Mouse (Mus musculus): ENCODE results near the gene Trim34a.
"Not testable (repeated sequence)": the region's sequence is repeated elsewhere in the genome, so short reads cannot be mapped to it uniquely, and the experiment has no call there.

Trim34a gene

GRCm38 (mm10) chr7:104244287-104245181, at the start of gene Trim34a:
Gene Trim34a (plus strand): TSS chr7:104244457.
- peak; percentile 71 for DNase-seq

- no peak for DNase-seq
Observed at GRCm38 (mm10) chr7:104195885-104196284, 48.4 kb upstream of the Trim34a start, which contains the start of gene Olfr649. Gene Olfr649 (minus strand): TSS chr7:104195985.

DNA sequence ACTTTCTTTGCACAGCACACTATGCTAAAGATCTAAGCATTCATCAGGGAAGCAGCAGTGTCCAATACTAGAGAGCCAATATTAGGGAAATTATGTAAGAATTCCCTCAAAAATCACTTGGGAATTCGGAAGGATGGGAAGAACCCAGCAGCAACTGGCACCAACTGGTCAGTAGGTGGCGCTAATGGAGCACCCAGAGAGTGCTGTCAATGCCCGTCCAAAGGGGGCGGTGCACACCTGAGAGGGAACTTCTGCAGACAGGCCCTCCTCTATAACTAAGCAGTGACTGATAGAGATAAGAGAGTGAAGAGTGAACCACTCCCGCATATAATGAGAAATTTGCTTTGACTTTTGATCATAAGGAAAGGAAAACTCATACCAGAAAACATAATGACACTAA, 44.4 kb upstream of the Trim34a start:
- DNase-seq, result peak; percentile 67

DNA sequence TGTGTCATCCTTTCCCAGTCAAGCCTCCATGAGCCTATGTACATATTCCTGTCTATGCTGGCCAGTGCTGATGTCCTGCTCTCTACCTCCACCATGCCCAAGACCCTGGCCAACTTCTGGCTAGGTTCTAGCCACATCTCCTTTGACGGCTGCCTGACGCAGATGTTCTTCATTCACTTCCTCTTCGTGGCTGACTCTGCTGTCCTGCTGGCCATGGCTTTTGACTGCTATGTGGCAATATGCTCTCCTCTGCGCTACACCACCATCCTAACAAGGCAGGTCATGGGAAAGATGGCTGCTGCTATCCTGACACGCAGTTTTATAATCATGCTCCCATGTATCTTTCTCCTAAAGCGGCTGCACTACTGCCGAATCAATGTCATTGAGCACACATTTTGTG, 38.1 kb upstream of the Trim34a start:
- DNase-seq, result no peak

DNA sequence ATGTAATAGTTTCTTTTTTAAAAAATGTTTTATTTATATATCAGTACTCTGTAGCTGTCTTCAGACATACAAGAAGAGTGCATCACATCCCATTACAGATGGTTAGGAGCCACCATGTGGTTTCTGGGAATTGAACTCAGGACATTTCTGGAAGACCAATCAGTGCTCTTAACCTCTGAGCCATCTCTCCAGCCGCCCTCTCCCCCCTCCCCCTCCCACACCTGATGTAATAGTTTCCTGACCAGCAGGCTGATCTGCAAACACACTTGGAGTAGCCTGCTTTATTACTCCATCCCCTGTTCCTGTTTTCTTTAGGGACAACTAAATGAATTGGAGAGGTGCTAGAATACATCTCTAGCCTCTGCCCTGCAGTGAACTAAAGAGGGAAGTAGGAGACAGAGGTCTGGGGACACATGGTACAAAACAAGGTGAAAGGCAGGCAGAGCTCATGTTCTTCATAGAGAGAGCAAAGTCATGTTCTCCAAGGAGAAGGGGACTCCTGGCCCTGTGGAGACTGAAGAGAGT, 28.2 kb upstream of the Trim34a start:
- DNase-seq, result no peak

- DNase-seq, result no peak
Observed at GRCm38 (mm10) chr7:104217881-104218280, 26.4 kb upstream of the Trim34a start.

DNA sequence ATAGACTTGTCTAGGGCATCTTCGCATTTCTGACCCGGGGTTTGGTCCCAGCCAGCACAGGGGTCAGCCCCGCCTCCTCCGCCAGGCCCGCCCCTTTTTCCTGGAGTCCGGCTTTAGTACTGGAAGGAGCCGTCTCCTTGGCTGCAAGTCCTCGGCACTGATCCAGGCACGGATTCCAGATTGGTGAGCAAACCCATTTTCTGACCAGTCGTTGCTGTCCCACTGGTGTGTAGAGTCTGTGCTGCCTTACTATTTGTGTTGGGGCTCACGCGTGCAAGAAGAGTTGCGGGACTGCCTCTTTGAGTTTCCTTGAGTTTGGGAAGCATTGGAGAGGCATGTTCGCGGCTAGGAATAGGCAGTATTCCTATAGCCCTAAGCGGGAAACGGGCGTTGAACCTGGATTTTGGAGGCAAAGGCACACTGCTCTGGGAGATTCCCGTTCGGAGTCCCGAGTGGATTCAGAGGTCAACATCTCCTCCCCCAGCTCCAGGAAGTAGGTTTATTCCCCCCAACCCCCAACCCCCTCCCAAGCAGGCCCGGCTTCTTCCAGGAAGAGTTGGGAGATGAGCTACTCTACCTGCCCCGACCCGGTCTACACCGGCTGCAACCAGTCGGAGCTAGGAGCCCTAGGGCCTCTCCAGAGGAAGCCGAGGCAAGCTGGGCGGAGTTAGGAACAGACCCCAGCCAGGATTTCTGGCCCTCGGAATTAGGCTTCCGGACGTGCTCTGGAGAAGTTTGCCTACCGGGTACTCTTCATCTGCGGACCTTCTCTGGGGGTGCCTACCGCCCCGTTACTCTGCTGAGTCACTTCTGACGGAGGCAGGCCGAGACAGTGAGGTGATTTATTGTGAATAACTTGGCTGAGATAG, 25.3 kb upstream of the Trim34a start, which contains the start of gene Trim6:
TSS of gene Trim6 (plus strand) at position 93 of the 869 bp plus-strand sequence.
- no peak for DNase-seq

GRCm38 (mm10) chr7:104231203-104231602, 13.1 kb upstream of the Trim34a start:
- peak; percentile 48 for DNase-seq

- no peak for DNase-seq
Observed at GRCm38 (mm10) chr7:104240857-104241256, 3.4 kb upstream of the Trim34a start.

GRCm38 (mm10) chr7:104243616-104244015, 641 bp upstream of the Trim34a start:
- no peak for DNase-seq

DNA sequence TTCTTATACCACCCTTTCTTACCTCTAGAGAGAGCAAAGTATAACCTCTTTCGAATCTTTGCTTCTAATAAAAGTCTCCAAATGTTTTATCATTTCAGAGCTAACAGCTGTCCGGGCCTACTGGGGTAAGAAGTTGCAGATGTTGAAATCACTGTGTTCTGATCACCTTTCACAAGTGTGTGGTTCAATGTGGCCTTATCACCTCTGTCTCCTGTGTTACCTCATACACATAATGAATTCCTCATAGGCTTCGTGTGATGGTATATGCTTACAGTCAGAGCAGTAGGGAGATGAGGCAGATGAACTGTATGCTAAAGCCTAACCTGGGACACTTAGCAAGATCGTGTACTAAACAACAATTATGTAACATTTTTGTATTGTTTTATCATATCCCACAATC, 16.1 kb downstream of the Trim34a start:
- not testable (repeated sequence) for DNase-seq

- not testable (repeated sequence) for DNase-seq
Observed at GRCm38 (mm10) chr7:104265335-104265734, 21.1 kb downstream of the Trim34a start.

DNA sequence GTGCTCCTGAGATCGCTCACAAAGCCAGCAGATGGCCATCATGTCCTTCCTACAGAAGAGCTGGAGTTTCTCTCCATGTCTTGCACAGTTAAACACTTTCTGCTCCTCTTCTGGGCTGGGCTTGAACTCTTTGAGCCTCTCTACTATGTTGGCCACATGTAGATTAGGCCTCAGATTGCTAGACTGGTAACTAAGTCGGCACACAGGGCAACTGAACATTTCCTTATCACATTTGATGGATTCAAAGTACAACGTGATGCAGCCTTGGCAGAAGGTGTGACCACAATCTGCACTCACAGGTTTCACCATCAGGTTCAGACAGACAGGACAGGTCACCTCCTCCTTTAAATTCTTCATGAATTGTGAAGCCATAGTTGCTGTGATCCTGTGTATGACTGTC, 35.1 kb downstream of the Trim34a start:
- DNase-seq, result not testable (repeated sequence)

- peak; percentile 30 for DNase-seq
Observed at GRCm38 (mm10) chr7:104287576-104288443, 43.6 kb downstream of the Trim34a start, which contains the start of gene Trim5. Gene Trim5 (minus strand): TSS chr7:104288094.

DNA sequence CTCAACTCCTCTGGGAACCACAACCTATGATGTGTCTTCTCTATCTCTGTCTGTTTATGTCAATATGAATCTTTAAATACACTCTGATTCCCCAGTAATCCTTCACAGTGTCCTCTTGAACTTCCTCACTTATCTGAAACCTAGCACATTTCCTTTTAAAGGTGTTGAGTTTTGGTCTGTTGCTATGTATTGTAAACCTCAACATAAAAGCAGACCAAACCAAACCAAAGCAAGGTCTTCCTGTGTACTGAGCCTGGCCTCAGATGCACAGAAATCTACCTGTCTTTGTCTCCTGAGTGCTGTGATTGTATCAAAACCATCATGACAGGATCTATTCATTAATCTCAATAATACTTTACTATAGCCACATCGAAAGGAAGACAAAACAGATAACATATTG, 46.4 kb downstream of the Trim34a start:
- DNase-seq, result no peak

DNA sequence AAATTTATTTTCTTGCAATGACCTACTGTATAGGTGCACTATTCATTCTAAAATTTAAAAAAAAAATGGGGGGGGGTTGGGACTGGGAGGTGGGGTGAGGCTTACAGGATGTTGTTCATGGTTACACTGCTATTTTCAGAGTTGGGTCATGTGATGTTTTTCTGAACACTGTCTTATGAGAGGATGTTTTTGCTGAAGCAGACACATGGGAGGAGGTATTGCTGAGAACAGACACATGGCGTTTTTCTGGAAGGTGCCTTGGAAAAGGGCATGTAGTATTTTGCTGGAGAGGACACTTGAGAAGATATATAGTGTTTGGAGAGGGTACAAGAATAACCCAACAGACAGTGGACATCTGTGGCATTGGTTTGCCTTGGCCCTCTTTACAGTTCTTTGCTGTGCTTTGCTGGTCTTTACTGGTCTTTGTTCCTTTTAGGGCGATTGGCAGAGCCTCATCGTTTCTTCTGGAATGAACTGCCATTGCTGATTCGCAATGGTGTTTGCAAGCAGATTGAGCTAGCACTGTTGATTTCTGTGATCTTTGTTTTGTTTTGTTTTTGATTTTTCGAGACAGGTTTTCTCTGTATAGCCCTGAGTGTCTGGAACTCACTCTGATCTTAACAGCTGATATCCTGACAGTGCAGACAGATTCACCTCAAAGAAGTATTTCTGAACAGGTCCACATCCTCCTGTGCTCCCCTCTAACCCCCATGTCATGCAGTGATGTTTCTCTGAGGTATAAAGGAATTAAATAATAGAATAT, 47.6 kb downstream of the Trim34a start:
- no peak for DNase-seq
